Mouse (Mus musculus) cerebellum, adult 2 months (tissue): ENCODE measurements around the gene Gm21969. TPM values are rescaled to one million over a fixed set of nuclear protein-coding genes. Genes with fewer than 3 reads are reported as not detected.
A peak's percentile ranks its signal among the peaks of the same experiment; 100 is the strongest.

Source experiments
- DNase-seq, 2 experiments: peaks; one replicate each; pipeline ENCODE4 v3.0.0; 2021
- H3K27ac ChIP-seq: fragments of 200-500 bp; 2 replicates; pipeline ENCODE4 v1.5.1; 2012; ENCODE audit warnings: low read length, control low read depth, inconsistent platforms; ENCODE audit not compliant: insufficient read depth
- H3K27me3 ChIP-seq: fragments of 200-500 bp; 2 replicates; pipeline ENCODE4 v1.6.1; 2012; ENCODE audit warnings: inconsistent platforms, mild to moderate bottlenecking, low read length, moderate library complexity; ENCODE audit not compliant: control insufficient read depth, insufficient read depth
- H3K4me1 ChIP-seq: fragments of 200-500 bp; 2 replicates; pipeline ENCODE4 v1.6.1; 2011; ENCODE audit warnings: low read length; ENCODE audit not compliant: control insufficient read depth, insufficient read depth
- H3K4me3 ChIP-seq: fragments of 200-500 bp; replicated peaks from 2 replicates; pipeline ENCODE3; 2011; ENCODE audit warnings: mild to moderate bottlenecking, low read depth, low read length, control low read depth; ENCODE audit not compliant: insufficient read depth
- CTCF ChIP-seq: fragments of 200-500 bp; IDR thresholded peaks from 2 replicates; pipeline ENCODE4 v1.5.1; 2011; ENCODE audit warnings: low read depth, mild to moderate bottlenecking, control low read depth, low read length, moderate library complexity, borderline replicate concordance; ENCODE audit not compliant: insufficient read depth
- POLR2A ChIP-seq: fragments of 200-500 bp; IDR thresholded peaks from 2 replicates; pipeline ENCODE4 v1.6.1; 2011; ENCODE audit warnings: low read length, control low read depth, borderline replicate concordance; ENCODE audit not compliant: insufficient read depth
- WGBS: fragments of 180-500 bp; shearing (Covaris S2); methylation state at CpG from one replicate; pipeline ENCODE4 v1.1.7; 2018; 5-methylcytosine and 5-hydroxymethylcytosine counted together
- polyA plus RNA-seq: library from polyadenylated mRNA; depleted of rRNA; stranded (reverse); fragments of >200 nt; gene quantifications from 2 replicates; pipeline ENCODE4 v1.2.3, GENCODE M21; 2012

Gene Gm21969
- polyA plus RNA-seq, 1 experiment = 0.05 TPM

DNA sequence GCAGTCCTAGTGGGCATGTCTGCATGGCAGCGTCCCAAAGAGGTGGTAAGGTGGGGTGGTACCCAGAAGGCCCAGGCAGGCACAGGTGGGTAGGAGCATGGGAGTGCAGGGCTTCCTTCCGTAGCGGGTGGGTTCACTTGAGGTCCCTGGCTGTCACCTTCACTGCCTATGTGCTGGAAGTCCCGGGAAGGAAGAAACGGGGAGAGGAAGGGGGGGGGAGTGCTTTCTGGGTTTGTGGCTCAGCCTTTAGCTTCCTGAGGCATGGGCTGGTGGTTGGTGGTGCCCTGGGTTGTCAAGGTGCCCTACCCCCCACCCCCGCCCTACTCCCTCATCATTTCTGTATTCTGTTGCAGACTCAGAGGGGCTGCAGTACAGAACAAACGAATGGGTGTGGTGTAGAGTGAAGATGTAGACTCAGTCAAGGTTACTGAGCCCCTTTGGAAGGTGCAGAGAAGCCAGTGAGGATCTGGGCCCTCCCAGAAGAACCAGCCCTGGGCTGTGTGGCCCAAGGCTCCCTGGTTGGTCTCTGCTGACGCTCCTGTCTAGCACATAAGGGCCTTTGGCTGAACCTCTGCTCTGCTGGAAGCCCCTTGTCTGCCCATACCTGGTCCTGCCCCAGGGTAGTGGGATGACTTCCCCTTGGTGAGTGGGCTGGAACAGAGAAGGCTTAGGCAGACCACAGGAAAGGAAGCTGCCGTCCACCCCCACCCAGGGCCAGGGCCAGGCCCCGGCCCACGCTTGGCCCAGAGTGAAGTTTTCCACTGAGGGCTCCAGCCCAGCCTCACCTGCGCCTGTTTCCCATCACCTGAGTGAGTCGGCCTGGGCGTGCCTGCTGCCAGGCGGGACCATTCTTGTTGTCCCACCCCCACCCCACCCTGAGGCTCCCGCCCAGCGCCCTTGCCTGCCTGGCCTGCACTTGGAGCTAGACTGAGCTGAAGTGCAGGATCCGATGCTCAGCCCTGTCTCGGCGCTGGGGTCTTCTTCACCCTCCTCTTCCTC, 5.4 kb upstream of the Gm21969 start:
- peaks cover 82% of the 10 kb centered on the region for H3K4me1 ChIP-seq
- TF ChIP-seq CTCF (no peak), POLR2A (no peak)
- no peak for DNase-seq
- WGBS = 59% methylated on average over 20 of the region's 20 CpGs
- H3K27me3 ChIP-seq = no peaks in the 10 kb centered on the region
- H3K27ac ChIP-seq = peak overlapping the region; percentile 17; the same call in 1 of the 2 replicates
- H3K4me3 ChIP-seq = no peak overlapping the region

DNA sequence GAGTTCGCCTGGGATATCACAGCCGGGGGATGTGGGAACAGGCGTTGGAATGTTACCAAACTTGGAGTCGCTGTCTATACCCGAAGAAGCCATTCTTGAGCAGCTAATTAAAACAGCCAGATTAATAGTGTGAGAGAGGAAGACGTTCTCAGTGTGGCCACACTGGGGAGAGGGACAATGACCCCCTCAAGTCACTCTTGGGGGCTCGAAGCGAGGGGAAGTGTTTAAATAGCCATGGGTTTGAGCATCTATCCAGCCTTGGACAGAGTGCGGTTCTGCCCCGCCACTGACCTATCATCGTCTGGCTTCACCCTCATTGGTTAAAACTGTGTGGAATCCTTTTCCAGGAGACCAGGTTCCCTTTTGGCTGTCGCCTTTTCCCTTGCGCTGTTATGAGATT, 4.6 kb upstream of the Gm21969 start:
- no peak overlapping the region for H3K4me3 ChIP-seq
- TF ChIP-seq POLR2A = no peak
- TF ChIP-seq CTCF = no peak
- no peaks in the 10 kb centered on the region for H3K27me3 ChIP-seq
- no peak overlapping the region for H3K27ac ChIP-seq
- H3K4me1 ChIP-seq = peaks cover 80% of the 10 kb centered on the region
- 40% methylated on average over 13 of the region's 13 CpGs for WGBS
- DNase-seq = no peak

DNA sequence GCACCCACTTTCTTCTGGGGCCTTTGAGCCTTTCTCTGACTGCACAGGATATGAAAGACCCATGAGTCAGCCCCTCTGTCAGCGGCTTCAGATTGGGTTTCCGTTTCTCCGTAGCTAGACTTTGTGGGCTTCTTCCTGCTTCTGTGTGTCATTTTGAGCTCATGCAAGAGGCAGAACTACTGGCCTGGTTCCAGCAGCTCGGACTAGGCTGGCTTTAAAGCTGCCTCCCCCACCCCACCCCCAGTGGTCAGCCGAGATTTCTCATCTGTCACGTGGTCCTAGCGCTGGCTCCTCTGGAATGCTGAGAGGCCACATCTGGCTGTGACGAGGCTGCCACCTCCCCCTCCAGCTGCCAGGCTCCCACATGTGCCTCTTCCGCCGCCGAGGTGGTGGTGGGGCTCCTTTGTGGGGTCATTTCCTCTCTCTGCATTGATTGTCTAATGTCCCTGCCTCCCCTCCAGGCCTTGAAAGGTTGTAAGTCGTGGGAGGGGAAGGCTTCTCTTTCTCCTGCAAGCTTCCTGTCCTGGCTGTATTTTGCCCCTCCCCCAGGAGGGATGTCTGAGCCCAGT, 4.0 kb upstream of the Gm21969 start:
- TF ChIP-seq CTCF (no peak), POLR2A (no peak)
- Histone ChIP-seq H3K4me1 (peaks cover 75% of the 10 kb centered on the region), H3K27me3 (no peaks in the 10 kb centered on the region), H3K4me3 (no peak overlapping the region), H3K27ac (peak overlapping the region; percentile 28; the same call in 1 of the 2 replicates)
- peak in 1 of 2 experiments; percentile 56 for DNase-seq
- WGBS = 13% methylated on average over 12 of the region's 12 CpGs

DNA sequence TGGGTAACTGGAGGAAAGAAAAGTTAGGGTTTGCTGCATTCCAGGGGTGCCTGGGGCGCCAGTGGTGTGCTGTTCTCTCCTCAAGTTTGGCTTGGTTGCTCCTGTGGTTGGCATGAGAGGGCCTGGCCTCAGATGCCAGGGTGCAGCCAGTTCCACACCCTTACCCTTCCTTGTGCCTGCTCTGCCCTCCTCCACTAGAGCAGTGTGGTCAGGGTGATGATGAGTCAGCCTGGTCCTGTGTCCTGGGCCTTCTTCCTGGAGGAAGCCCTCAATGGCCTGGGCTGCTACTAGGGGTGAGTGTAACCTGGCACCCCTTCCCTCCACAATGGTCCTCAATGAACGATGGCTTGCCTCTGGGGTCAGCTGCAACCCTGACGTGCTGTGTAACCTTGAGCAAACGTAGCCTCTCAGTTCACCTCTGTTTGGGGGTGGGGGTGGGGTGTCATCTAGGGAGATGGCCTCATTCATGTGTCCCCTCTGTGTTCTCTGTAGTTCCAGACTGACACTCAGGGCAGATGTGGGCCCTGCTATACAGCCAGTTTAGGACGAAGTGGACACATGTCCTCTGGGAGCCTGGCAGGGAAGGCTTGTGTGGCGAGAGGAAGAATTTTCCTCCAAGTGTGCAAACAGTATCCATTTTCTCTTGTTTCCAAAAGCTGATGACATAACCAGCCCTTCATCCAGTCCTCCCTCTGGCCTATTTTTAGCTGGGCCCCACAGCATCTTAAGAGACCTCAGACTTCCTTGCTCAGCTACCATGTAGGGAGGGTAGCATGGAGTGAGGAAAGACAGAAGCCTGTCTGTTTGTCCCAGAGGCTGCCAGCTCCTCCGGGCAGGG, 1.2 kb upstream of the Gm21969 start:
- Histone ChIP-seq H3K27me3 (no peaks in the 10 kb centered on the region), H3K27ac (no peak overlapping the region), H3K4me1 (peaks cover 48% of the 10 kb centered on the region), H3K4me3 (no peak overlapping the region)
- TF ChIP-seq CTCF (no peak), POLR2A (no peak)
- WGBS = 61% methylated on average over 7 of the region's 7 CpGs
- DNase-seq = no peak

DNA sequence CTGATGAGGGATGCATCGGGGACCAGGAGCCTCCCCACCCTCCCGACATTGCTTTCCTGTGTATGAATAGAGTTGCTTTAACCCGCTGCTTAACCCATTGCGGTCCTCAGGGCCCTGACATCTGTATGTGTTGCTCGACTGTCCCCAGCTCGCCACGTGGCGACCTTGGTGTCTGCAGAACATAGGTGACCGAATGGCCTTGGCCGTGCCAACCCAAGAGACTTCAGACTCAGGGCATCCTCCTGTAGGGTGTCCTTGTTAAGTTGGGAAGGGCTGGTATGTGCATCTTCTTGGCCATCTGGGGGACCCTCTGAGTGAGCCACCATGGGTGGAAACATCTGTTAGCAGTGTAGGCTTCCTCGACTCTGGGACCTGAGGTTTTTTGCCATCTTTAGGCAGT, 2.2 kb downstream of the Gm21969 start:
- Histone ChIP-seq H3K27me3 (no peaks in the 10 kb centered on the region), H3K4me1 (peaks cover 31% of the 10 kb centered on the region), H3K27ac (no peak overlapping the region), H3K4me3 (no peak overlapping the region)
- WGBS = 80% methylated on average over 11 of the region's 11 CpGs
- TF ChIP-seq CTCF (no peak), POLR2A (no peak)
- DNase-seq = no peak

DNA sequence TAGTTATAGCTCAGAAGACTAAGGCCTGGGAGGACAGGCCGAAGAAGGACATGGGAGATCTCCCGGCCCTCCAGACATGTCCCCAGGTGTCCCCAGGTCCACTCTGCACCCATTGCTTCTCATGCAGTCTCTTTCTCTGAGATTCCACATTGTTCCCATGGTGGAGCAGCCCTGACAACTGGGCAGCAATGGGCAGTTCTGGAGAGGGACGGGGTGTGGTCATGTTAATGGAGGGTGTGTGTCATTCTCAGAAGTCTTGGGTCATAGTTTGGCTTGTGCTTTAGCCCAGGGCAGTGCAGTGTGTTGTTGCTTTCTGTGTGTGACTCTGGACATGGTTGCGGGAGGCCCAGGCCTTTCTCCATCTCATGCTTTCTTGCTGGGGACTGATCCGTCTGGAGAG, 3.7 kb downstream of the Gm21969 start:
- no peaks in the 10 kb centered on the region for H3K27me3 ChIP-seq
- H3K27ac ChIP-seq = no peak overlapping the region
- H3K4me1 ChIP-seq = peaks cover 29% of the 10 kb centered on the region
- no peak for DNase-seq
- no peak overlapping the region for H3K4me3 ChIP-seq
- TF ChIP-seq POLR2A = no peak
- no peak for TF ChIP-seq CTCF
- WGBS = 94% methylated on average over 5 of the region's 5 CpGs

DNA sequence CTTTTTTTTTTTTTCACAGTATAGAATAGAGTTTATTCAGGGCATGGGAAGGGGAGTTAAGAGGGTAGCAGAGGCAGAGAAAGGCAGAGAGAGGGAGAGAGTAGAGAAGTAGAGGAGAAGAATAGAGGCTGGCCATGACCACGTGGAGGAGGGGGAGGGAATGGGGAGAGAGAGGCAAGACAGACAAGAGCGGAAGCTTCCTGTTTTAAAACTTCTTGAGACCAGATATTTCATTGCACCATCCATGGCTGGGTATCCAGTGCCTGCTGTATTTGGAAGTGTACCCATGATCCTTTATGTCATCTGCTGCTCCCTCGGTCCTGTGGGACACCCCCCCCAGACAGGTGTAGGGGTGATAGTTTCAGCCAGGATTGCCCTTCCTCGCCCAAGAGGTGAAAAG, 6.0 kb downstream of the Gm21969 start:
- 62% methylated on average over 4 of the region's 4 CpGs for WGBS
- no peak overlapping the region for H3K27ac ChIP-seq
- no peak for TF ChIP-seq CTCF
- no peak for TF ChIP-seq POLR2A
- no peak overlapping the region for H3K4me3 ChIP-seq
- peaks cover 15% of the 10 kb centered on the region for H3K4me1 ChIP-seq
- DNase-seq = no peak
- H3K27me3 ChIP-seq = no peaks in the 10 kb centered on the region
